Mouse (Mus musculus): ENCODE measurements around the gene Nyap2. TPM values are rescaled to one million over a fixed set of nuclear protein-coding genes. Genes with fewer than 3 reads are reported as not detected.

Nyap2 gene
- polyA plus RNA-seq, 1 experiment from 2014 or later = 0.09 TPM

- Histone ChIP-seq H3K9me3 (ENCODE audit: control insufficient read depth, low read length) (no peaks in the 10 kb centered on the region), H3K9ac (ENCODE audit: low read length) (no peak overlapping the region), H3K27me3 (ENCODE audit: control insufficient read depth, insufficient read depth, low read depth, low read length) (no peaks in the 10 kb centered on the region), H3K36me3 (ENCODE audit: control insufficient read depth, insufficient read depth, low read length) (no peaks in the 10 kb centered on the region), H3K4me2 (ENCODE audit: low read depth, low read length) (no peak overlapping the region), H3K4me3 (ENCODE audit: low read length) (no peak overlapping the region), H3K4me1 (replicated peaks; ENCODE audit: control insufficient read depth, insufficient read depth, low read length) (no peaks in the 10 kb centered on the region), H3K27ac (ENCODE audit: low read length) (no peak overlapping the region)
- ATAC-seq (ENCODE audit: low read depth) = no peak
- WGBS = 49% methylated on average over 2 of the region's 2 CpGs
Measured at GRCm38 (mm10) chr1:81307934-81308333, 231.2 kb downstream of the Nyap2 start.

DNA sequence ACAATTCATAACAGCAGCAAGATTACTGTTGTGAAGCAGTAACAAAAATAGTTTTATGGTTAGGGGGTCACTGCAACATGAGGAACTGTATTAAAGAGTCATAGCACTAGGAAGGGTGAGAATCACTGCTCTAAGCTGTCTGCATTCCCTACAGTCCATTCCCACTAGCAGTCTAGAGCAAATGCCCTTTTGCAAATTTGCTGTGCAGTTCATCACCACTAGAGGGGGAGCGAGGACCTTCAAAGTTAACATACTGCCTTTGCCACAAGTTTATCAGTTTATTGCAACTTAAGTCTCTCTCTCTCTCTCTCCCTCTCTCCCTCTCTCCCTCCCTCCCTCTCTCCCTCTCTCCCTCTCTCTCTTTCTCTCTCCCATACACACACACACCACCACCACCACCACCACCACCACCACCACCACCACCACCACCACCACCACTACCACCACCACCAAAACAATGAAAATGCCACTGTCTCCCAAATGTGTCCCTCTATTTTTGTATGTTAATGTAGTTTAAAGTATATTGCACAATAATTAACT, 233.4 kb downstream of the Nyap2 start:
- WGBS = 5% methylated on average over 1 of the region's 1 CpGs
- ATAC-seq (ENCODE audit: low read depth) = no peak
- H3K27me3 ChIP-seq (ENCODE audit: control insufficient read depth, insufficient read depth, low read depth, low read length) = no peaks in the 10 kb centered on the region

GRCm38 (mm10) chr1:81316403-81316994, 239.7 kb downstream of the Nyap2 start:
- Histone ChIP-seq H3K4me3 (ENCODE audit: low read length) (no peak overlapping the region), H3K4me1 (replicated peaks; ENCODE audit: control insufficient read depth, insufficient read depth, low read length) (no peaks in the 10 kb centered on the region), H3K9me3 (ENCODE audit: control insufficient read depth, low read length) (no peaks in the 10 kb centered on the region), H3K4me2 (ENCODE audit: low read depth, low read length) (no peak overlapping the region), H3K36me3 (ENCODE audit: control insufficient read depth, insufficient read depth, low read length) (no peaks in the 10 kb centered on the region), H3K27ac (ENCODE audit: low read length) (no peak overlapping the region), H3K27me3 (ENCODE audit: control insufficient read depth, insufficient read depth, low read depth, low read length) (no peaks in the 10 kb centered on the region), H3K9ac (ENCODE audit: low read length) (no peak overlapping the region)
- 50% methylated on average over 9 of the region's 9 CpGs for WGBS
- ATAC-seq (ENCODE audit: low read depth) = peak; percentile 73

More for the DNA sequence above, 233.4 kb downstream of the Nyap2 start:
- Histone ChIP-seq H3K9ac (ENCODE audit: low read length) (no peak overlapping the region), H3K4me2 (ENCODE audit: low read depth, low read length) (no peak overlapping the region), H3K4me1 (replicated peaks; ENCODE audit: control insufficient read depth, insufficient read depth, low read length) (no peaks in the 10 kb centered on the region), H3K27ac (ENCODE audit: low read length) (no peak overlapping the region), H3K9me3 (ENCODE audit: control insufficient read depth, low read length) (no peaks in the 10 kb centered on the region), H3K4me3 (ENCODE audit: low read length) (no peak overlapping the region), H3K36me3 (ENCODE audit: control insufficient read depth, insufficient read depth, low read length) (no peaks in the 10 kb centered on the region)

DNA sequence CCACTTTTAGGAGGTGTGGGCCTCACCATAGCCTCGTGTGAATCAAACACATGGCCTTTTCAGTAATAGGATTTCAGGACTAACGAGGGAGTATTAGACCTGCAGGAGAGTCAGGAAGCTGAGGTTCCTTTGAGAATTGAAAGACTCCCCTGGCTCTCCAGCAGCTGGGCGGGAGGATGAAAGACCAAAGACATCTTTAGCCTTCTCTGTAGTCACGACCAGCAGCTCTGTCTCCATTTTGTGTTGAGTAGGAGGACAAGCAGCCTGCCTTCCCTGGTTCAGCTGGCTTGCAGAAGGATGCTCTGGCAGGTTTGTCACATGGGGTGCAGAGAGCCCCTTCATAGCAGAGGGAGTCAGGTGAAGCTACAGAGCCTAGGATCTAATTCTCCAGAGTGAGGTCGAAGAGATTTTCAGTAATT, 240.3 kb downstream of the Nyap2 start:
- WGBS = 49% methylated on average over 5 of the region's 5 CpGs
- ATAC-seq (ENCODE audit: low read depth) = peak; percentile 10; the same call in 1 of the 2 replicates
- Histone ChIP-seq H3K27ac (ENCODE audit: low read length) (no peak overlapping the region), H3K9ac (ENCODE audit: low read length) (no peak overlapping the region), H3K4me3 (ENCODE audit: low read length) (no peak overlapping the region), H3K9me3 (ENCODE audit: control insufficient read depth, low read length) (no peaks in the 10 kb centered on the region), H3K4me2 (ENCODE audit: low read depth, low read length) (no peak overlapping the region), H3K27me3 (ENCODE audit: control insufficient read depth, insufficient read depth, low read depth, low read length) (no peaks in the 10 kb centered on the region), H3K36me3 (ENCODE audit: control insufficient read depth, insufficient read depth, low read length) (no peaks in the 10 kb centered on the region), H3K4me1 (replicated peaks; ENCODE audit: control insufficient read depth, insufficient read depth, low read length) (no peaks in the 10 kb centered on the region)

- Histone ChIP-seq H3K27ac (ENCODE audit: low read length) (no peak overlapping the region), H3K27me3 (ENCODE audit: control insufficient read depth, insufficient read depth, low read depth, low read length) (no peaks in the 10 kb centered on the region), H3K9me3 (ENCODE audit: control insufficient read depth, low read length) (no peaks in the 10 kb centered on the region), H3K4me1 (replicated peaks; ENCODE audit: control insufficient read depth, insufficient read depth, low read length) (no peaks in the 10 kb centered on the region), H3K4me2 (ENCODE audit: low read depth, low read length) (no peak overlapping the region), H3K9ac (ENCODE audit: low read length) (no peak overlapping the region), H3K4me3 (ENCODE audit: low read length) (no peak overlapping the region), H3K36me3 (ENCODE audit: control insufficient read depth, insufficient read depth, low read length) (no peaks in the 10 kb centered on the region)
- 4% methylated on average over 1 of the region's 1 CpGs for WGBS
- peak; percentile 68 for ATAC-seq (ENCODE audit: low read depth)
Measured at GRCm38 (mm10) chr1:81387722-81388121, 311.0 kb downstream of the Nyap2 start.

Data from lung, embryonic 16.5 days (tissue).